Mouse (Mus musculus): Measurements from ENCODE around the gene Kcna6. TPM values are rescaled to one million over a fixed set of nuclear protein-coding genes. Genes with fewer than 3 reads are reported as not detected.

The Kcna6 gene
- 1.1 TPM for polyA plus RNA-seq (2015; fragmentation: Illumina TruSeq; extraction: RNeasy Lipid Tissue Mini Kit (QIAGEN cat#74804); ENCODE audit: insufficient read depth, low read depth, low replicate concordance)

GRCm38 (mm10) chr6:126740211-126741142 lies at the start of gene Kcna6:
Kcna6 (minus strand) TSS chr6:126740674.

Other genes starting within 250 kb of the Kcna6 start
- gene Kcna5, start 205.3 kb downstream of the Kcna6 start, polyA plus RNA-seq (2015; fragmentation: Illumina TruSeq; extraction: RNeasy Lipid Tissue Mini Kit (QIAGEN cat#74804); ENCODE audit: insufficient read depth, low read depth, low replicate concordance), result 1.9 TPM
- gene Kcna1, start 94.3 kb downstream of the Kcna6 start, polyA plus RNA-seq (2015; fragmentation: Illumina TruSeq; extraction: RNeasy Lipid Tissue Mini Kit (QIAGEN cat#74804); ENCODE audit: insufficient read depth, low read depth, low replicate concordance), result 0.78 TPM
- gene Ndufa9, start 108.5 kb upstream of the Kcna6 start, polyA plus RNA-seq (2015; fragmentation: Illumina TruSeq; extraction: RNeasy Lipid Tissue Mini Kit (QIAGEN cat#74804); ENCODE audit: insufficient read depth, low read depth, low replicate concordance), result 16.1 TPM
- gene Akap3, start 112.4 kb upstream of the Kcna6 start, polyA plus RNA-seq (2015; fragmentation: Illumina TruSeq; extraction: RNeasy Lipid Tissue Mini Kit (QIAGEN cat#74804); ENCODE audit: insufficient read depth, low read depth, low replicate concordance), result not detected
- gene Dyrk4, start 181.2 kb upstream of the Kcna6 start, polyA plus RNA-seq (2015; fragmentation: Illumina TruSeq; extraction: RNeasy Lipid Tissue Mini Kit (QIAGEN cat#74804); ENCODE audit: insufficient read depth, low read depth, low replicate concordance), result not detected
- gene Rad51ap1, start 198.9 kb upstream of the Kcna6 start, polyA plus RNA-seq (2015; fragmentation: Illumina TruSeq; extraction: RNeasy Lipid Tissue Mini Kit (QIAGEN cat#74804); ENCODE audit: insufficient read depth, low read depth, low replicate concordance), result 0.68 TPM
- gene D6Wsu163e, start 199.3 kb upstream of the Kcna6 start, polyA plus RNA-seq (2015; fragmentation: Illumina TruSeq; extraction: RNeasy Lipid Tissue Mini Kit (QIAGEN cat#74804); ENCODE audit: insufficient read depth, low read depth, low replicate concordance), result 5.7 TPM